Mouse (Mus musculus) inflammation-experienced regulatory T-cells, adult 16 weeks (primary cell): ENCODE measurements around the gene Rxfp2. TPM values are rescaled to one million over a fixed set of nuclear protein-coding genes. Genes with fewer than 3 reads are reported as not detected.

ENCODE experiments used
- polyA plus RNA-seq: library from polyadenylated mRNA; unstranded; fragments of 100-300 nt; shearing (Covaris generic); gene quantifications from one replicate; pipeline ENCODE4 v1.2.1, GENCODE M21; 2017

The Rxfp2 gene
- polyA plus RNA-seq = not detected

DNA sequence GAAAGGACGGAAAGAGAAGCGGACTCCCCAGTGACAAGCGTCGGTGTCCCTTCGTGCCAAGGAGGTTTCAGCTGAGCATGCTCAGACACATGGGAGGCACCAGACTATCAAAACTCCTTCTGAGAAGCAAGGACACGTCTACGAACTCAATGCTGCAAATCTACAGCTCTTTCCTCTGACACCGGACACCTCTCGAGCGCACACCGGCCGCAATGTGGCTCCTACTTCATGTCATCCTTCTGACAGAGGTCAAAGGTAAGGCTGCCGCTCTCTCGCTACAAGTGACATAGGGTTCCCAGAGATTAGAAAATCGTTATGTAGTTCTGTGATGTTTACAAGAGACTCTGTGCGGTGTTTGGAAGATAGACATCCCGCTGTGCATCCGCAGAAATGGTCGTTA, at the start of gene Rxfp2:
TSS of gene Rxfp2 (plus strand) at position 20 of the 400 bp plus-strand sequence.

DNA sequence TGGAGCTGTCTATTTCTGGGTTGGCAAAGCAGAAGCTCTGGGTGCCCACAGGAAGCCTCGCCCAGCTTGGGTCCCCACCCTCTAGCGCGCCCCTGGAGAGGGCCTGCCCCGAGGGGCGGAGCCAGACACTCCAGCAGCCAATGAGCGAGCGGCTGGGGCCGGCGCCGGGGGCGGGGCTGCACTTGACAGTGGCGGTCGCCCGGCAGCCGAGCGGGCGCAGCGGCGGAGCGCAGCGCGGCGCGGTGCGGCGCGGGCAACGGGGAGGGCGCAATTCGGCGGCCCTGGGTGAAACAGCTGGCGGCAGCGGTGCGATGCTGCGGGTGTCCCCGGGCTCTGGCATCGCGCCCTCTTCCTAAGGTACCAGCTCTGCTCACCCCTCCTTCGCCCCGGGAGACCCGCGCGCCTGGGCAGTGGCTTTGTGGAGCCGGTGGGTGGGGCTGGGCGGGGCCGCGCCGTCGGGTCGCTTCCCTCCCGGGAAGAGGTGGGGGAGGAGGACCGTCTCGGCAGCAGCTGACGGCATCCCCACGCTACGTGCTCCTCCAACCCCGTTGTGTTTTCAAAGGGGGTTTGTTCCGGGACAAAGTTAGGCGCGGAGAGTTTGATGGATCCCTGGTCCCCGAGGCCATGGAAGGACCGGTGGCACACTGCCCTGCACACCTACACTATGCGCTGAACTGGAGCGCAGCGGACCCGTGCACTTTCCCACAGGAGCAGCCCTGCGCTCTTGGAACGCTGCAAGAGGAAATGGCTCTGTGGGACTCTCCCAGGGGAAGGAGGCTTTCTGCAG, 100.2 kb downstream of the Rxfp2 start, which contains the start of gene Fry:
TSS of gene Fry (plus strand) at position 191 of the 787 bp plus-strand sequence.

Other genes starting within 250 kb of the Rxfp2 start
- gene Fry, start 100.0 kb downstream of the Rxfp2 start, polyA plus RNA-seq = 10.4 TPM